Mouse (Mus musculus): ENCODE measurements around the gene Hist1h2af.

GRCm38 (mm10) chr13:23495526-23495925, 38.2 kb upstream of the Hist1h2af start:
- TF ChIP-seq POLR2A (IDR thresholded peaks at IDR 0.05; ENCODE audit: borderline replicate concordance, low read depth, low read length) (no peak), CTCF (IDR thresholded peaks at IDR 0.05; ENCODE audit: low read depth, low read length) (no peak)
